Mouse (Mus musculus) midbrain, embryonic 16.5 days (tissue): ENCODE measurements at regions not wholly inside any gene's neighbourhood (a gene's known extent, or its start where the extent isn't known, plus 50 kb on each side); places are given as distances from the start of the nearest gene placed in this dataset.

Source experiments
- ATAC-seq: fragments of 200-750 bp; cut with Nextera tagmentation; 2 replicates; pipeline ENCODE4 v1.8.0; 2017; ENCODE audit warnings: moderate TSS enrichment
- H3K27ac ChIP-seq: fragments of 300-500 bp; sonication (generic); 2 replicates; pipeline ENCODE4 v1.5.1; 2014; ENCODE audit warnings: mild to moderate bottlenecking, low read length, mixed read lengths
- H3K27me3 ChIP-seq: fragments of 300-500 bp; sonication (generic); 2 replicates; pipeline ENCODE4 v1.6.1; 2014; ENCODE audit warnings: low read depth, low read length, mixed read lengths; ENCODE audit not compliant: control insufficient read depth, insufficient read depth
- H3K36me3 ChIP-seq: fragments of 300-500 bp; sonication (generic); 2 replicates; pipeline ENCODE4 v1.6.1; 2014; ENCODE audit warnings: mild to moderate bottlenecking, low read length, moderate library complexity, mixed read lengths; ENCODE audit not compliant: control insufficient read depth, insufficient read depth
- H3K4me1 ChIP-seq: fragments of 300-500 bp; sonication (generic); 2 replicates; pipeline ENCODE4 v1.6.1; 2014; ENCODE audit warnings: mild to moderate bottlenecking, low read length, mixed read lengths; ENCODE audit not compliant: control insufficient read depth, insufficient read depth
- H3K4me2 ChIP-seq: fragments of 300-500 bp; sonication (generic); 2 replicates; pipeline ENCODE4 v1.6.1; 2014; ENCODE audit warnings: mild to moderate bottlenecking, low read length, mixed read lengths
- H3K4me3 ChIP-seq: fragments of 300-500 bp; sonication (generic); 2 replicates; pipeline ENCODE4 v1.5.1; 2014; ENCODE audit warnings: low read depth, mild to moderate bottlenecking, low read length, moderate library complexity, mixed read lengths
- H3K9ac ChIP-seq: fragments of 300-500 bp; sonication (generic); 2 replicates; pipeline ENCODE4 v1.6.1; 2014; ENCODE audit warnings: low read depth, low read length, mixed read lengths
- H3K9me3 ChIP-seq: fragments of 300-500 bp; sonication (generic); replicated peaks from 2 replicates; pipeline ENCODE4 v1.6.1; 2014; ENCODE audit warnings: mild to moderate bottlenecking, low read length, mixed read lengths; ENCODE audit not compliant: control insufficient read depth, poor library complexity, severe bottlenecking
- whole genome bisulfite sequencing: fragments of 180-500 bp; shearing (Covaris S2); extraction: QIAGEN DNeasy Blood & Tissue Kit; methylation state at CpG from one replicate; pipeline ENCODE4 v1.1.7; 2014; 5-methylcytosine and 5-hydroxymethylcytosine counted together

DNA sequence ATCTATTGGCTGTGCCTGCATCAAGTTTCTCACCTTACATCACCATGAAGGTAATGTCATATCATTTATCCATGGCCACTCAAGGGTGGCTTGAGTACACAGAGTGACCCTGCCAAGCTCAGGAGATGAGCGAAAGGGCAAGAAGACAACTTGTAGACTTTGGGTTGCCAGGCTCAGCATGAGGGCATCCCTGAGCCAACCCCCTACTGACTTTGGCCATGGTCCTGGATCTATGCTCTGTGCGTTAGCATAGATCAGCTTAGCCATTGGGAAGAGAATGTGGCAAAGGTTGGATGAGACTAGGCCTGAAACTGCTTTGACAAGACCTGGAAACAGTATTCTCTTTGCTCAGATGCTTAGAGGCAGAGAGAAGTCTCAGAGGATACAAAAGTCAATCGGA is 54.3 kb upstream of the Bcl6 start:
- no peak overlapping the region for H3K4me2 ChIP-seq
- ATAC-seq = no peak
- no peak overlapping the region for H3K9ac ChIP-seq
- no peak overlapping the region for H3K27ac ChIP-seq
- H3K4me3 ChIP-seq = no peak overlapping the region
- 85% methylated on average over 3 of the region's 3 CpGs for WGBS
- H3K4me1 ChIP-seq = no peaks in the 10 kb centered on the region
- no peaks in the 10 kb centered on the region for H3K36me3 ChIP-seq
- H3K9me3 ChIP-seq = no peaks in the 10 kb centered on the region
- no peaks in the 10 kb centered on the region for H3K27me3 ChIP-seq

DNA sequence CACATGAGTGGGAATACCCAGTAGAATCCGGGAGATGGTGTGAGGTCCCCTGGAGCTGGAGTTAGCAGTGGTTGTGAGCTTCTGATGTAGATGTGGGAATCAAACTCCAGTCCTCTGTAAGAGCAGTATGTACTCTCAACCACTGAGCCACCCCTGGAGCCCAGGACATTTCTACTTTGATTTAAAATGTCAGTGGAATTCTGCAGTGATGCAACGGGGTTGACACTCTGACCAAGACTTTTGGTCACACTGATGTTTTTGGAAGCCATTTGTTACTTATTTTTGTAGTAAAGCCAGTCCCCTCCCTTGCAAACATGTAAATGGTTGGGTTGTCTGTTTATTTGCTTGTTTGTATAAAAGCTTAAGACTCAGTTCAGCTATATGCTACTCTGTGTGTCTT is 53.6 kb upstream of the Bcl6 start:
- no peak for ATAC-seq
- no peaks in the 10 kb centered on the region for H3K4me1 ChIP-seq
- no peak overlapping the region for H3K27ac ChIP-seq
- no peaks in the 10 kb centered on the region for H3K36me3 ChIP-seq
- H3K4me3 ChIP-seq = no peak overlapping the region
- 0 out of 2 replicates have a peak, but pooled peaks cover 2% of the 10 kb centered on the region for H3K9me3 ChIP-seq
- no peak overlapping the region for H3K9ac ChIP-seq
- H3K27me3 ChIP-seq = no peaks in the 10 kb centered on the region
- 89% methylated on average over 2 of the region's 2 CpGs for WGBS
- no peak overlapping the region for H3K4me2 ChIP-seq

DNA sequence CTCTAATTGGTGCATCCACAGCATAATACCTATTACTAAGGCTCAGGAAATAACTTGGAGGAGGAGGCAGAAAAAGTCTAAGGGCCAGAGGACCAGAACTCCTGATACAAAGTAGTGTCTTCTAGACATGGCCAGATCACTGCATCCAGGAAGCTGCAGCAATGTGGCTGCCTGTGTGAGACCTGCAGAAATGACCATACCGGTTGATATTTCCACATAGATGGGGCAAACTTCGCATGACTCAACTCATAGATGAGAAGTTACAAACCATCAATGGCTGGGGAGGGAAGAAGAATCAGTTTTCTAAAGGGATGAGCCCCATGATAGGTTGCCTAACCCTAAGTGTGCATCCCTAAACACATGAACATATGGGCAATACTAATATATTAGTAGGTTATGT is 52.8 kb upstream of the Bcl6 start:
- no peak overlapping the region for H3K27ac ChIP-seq
- no peaks in the 10 kb centered on the region for H3K36me3 ChIP-seq
- H3K4me2 ChIP-seq = no peak overlapping the region
- no peak overlapping the region for H3K9ac ChIP-seq
- WGBS = 90% methylated on average over 2 of the region's 2 CpGs
- H3K27me3 ChIP-seq = no peaks in the 10 kb centered on the region
- no peaks in the 10 kb centered on the region for H3K4me1 ChIP-seq
- ATAC-seq = no peak
- H3K4me3 ChIP-seq = no peak overlapping the region
- H3K9me3 ChIP-seq = 0 out of 2 replicates have a peak, but pooled peaks cover 2% of the 10 kb centered on the region

DNA sequence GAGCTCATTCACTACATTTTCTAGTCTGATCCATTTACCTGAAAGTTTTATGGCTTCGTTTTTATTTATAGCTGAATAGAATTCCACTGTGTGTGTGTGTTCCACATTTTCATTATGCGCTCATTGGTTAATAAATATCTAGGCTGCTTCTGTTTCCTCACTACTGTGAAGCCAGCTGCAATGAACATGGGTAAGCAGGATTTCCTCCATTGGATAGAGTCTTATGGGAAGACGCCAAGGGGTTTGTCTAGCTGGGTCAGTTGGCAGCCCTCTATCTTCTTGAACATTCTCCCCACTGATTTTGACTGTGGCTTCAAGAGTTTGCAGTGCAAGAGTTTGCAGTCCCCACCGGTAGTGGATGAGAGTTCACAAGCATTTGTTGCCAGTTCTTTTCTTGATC is 51.1 kb upstream of the Bcl6 start:
- Histone ChIP-seq H3K27me3 (no peaks in the 10 kb centered on the region), H3K9me3 (0 out of 2 replicates have a peak, but pooled peaks cover 2% of the 10 kb centered on the region), H3K36me3 (no peaks in the 10 kb centered on the region), H3K4me2 (no peak overlapping the region), H3K4me1 (no peaks in the 10 kb centered on the region), H3K27ac (no peak overlapping the region), H3K9ac (no peak overlapping the region), H3K4me3 (no peak overlapping the region)
- ATAC-seq = no peak
- WGBS = 90% methylated on average over 4 of the region's 4 CpGs
